Mouse (Mus musculus) cerebellum, adult 18-20 months (tissue): ENCODE results near the gene Cxcl10.

Source experiments
- DNase-seq, 2 experiments: peaks; one replicate each; pipeline ENCODE4 v3.0.0; 2021

Cxcl10 gene

DNA sequence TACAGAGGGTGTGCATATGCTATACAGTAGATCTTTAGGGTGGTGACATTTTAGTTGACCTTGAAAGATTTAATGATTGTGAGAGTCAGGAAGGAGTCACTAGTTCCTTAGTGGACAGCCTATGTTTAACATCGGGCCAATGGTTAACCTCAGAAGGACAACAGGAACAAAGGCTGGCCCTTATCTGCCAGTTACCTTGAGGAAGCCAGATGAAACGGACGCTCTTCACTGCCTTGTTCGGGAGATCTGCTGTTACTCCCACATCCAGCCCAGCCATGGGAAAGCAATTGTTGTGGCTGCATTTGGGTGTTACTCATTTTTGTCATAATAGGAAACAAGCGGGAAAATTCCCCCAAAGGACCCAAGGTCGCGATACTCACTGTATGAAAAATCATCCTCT lies 34.9 kb downstream of the Cxcl10 start:
- no peak for DNase-seq

DNA sequence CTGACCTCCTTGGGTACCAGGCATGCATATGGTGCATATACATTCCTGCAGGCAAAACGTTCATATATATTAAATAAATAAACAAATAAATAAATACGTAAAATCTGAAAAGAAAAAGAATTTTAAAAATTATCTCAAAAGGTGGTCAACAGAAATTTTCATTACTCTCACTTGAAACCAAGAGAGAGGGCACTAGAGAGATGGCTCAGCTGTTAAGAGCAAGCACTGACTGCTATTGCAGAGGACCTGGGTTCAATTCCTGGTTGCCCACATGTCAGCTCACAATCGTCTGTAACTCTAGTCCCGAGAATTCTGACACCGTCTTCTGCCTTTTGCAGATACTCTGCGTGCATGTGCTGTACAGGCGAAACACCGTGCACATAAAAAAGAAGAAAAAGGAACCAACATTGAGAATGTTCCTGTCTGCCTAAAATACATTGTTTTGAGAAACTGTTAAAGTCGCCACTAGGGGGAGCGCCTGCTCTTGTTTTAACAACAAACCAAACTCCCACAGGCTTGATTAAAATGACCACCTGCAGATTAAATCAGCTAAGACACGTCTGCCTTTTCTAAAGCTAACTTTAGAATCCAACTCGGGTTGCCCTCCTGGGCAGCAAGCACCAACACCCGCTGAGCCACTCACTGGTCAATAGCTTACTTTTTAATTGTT lies 36.5 kb downstream of the Cxcl10 start:
- DNase-seq: peak; percentile 84 to 91

DNA sequence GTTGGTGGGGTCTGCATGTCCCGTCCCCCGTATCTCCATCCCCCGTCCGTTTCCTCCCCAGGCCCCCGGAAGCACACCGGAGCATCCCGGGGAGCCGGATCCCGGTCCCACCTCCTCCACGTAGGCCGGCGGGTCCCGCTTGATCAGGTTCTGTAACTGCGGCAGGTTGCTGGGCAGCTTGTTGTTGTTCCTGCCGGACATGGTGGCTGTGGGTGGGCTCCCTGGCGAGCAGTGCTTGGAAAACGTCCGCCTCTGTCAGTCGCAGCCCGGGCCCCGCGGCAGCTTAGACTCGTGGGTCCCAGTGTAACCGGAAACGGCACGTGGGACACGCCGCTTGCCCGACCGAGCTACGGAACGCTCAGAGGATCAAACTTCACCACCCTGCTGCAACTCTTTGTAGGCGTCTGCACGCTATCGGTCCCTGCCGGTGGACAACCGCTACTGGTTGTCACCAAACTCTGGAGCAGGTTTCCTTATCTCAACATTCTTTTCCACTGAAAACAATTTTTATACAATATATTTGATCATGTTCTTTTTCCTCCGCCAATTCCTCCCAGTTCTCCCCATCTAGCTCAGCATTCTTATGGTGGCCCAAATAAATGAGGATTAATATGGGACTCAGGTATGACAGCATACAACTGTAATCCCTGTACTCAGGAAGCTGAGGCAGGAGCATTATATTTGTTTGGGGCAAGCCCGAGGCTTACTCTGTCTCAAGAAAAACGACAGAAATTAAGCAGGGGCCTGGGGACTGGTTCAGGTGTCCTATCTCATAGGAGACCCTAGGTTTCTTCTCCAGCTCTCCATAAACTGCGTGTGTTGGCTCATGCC lies 38.8 kb downstream of the Cxcl10 start, which contains the start of gene Sdad1:
Gene Sdad1 (minus strand): TSS at position 799 of the 831 bp plus-strand sequence.
- DNase-seq: peak; percentile 94 to 95

DNA sequence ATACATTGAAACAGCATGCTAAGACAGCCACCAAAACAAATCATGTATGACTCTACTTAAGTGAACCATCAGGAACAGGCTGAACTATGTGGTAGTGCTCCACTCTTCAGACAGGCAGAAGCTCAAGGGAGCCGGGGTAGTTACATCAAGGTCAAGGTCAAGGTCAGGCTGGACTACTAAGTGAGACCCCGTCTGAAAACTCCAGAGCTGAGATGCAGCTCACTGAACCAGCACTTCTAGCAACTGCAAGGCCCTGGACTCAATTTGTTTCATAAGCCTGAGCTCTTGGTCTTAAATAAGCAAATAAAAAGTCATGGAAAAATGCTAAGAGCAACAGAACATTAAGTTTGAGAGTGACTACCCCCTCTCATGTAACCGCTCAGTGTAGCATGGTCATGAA lies 44.4 kb downstream of the Cxcl10 start:
- DNase-seq: no peak

DNA sequence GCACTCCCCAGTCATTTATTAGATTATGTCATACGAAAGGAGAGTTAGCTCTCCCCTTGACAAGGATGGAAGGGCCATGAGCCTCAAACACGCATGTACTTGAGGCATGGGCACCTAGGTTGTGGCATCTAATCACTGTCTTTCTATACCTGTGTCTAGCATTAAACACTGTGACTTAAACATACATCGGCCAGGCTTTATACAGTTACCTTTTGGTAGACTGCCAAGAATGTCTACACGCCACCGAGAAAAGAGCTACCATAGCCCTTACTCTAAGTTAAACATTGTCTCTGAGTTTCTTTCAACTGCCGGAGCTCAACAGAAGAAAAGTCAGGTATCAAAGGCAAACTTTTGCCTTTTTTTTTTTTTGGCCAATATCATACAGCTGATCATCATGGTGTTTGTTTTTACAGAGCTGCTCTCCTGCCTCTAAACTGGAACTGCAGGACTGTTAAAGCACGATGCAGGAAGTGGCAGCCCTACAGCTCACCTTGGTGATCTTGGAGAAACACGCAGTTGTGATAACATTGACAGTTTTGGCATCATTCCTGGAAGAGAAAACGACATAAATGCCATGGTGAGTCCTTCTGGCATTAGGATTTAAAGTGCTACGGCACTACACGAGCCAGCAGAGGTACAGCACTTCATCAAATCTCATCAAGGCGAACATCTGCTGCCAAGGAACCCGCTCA lies 46.4 kb downstream of the Cxcl10 start:
- no peak for DNase-seq
